9 mouse cellular contexts compared by ENCODE assay signal in genomic region chr17:35021163-35021808, GRCm38 (mm10). TPM values are rescaled to one million over a fixed set of nuclear protein-coding genes. Genes with fewer than 3 reads are reported as not detected.
DNase-seq lines count a peak whose midpoint lies in the region; ATAC-seq and TF ChIP-seq lines count a peak whose summit lies in the region.
"Had no signal": no experiment of that assay in that cellular context is flagged by ENCODE, and none has a peak within 500 bp of the region (broad histone marks: within the 10 kb centered on the region; RNA-seq: fewer than 3 reads in every experiment).

No protein-coding gene starts in this region.

- H3K4me2 ChIP-seq in forebrain, embryonic 14.5 days (ENCODE audit: low read length) = 0 out of 2 replicates have a peak overlapping the region, but pooled peaks have one; percentile 5

- peaks cover 5% of the 10 kb centered on the region for H3K4me1 ChIP-seq in ES-Bruce4 (ENCODE audit: control insufficient read depth, insufficient read depth, low read length)
- peaks cover 7% of the 10 kb centered on the region for H3K4me1 ChIP-seq in forebrain, embryonic 14.5 days (ENCODE audit: control insufficient read depth, insufficient read depth, low read length)
- H3K4me1 ChIP-seq in thymus, adult 2 months (replicated peaks; ENCODE audit: control insufficient read depth, insufficient read depth, low read length) = peaks cover 18% of the 10 kb centered on the region

- H3K27ac ChIP-seq in ES-Bruce4 (ENCODE audit: insufficient read depth, low read length) = no peak overlapping the region
- no peak overlapping the region for H3K27ac ChIP-seq in forebrain, embryonic 14.5 days (ENCODE audit: low read depth, low read length)
- H3K27ac ChIP-seq in thymus, adult 2 months (ENCODE audit: control insufficient read depth, insufficient read depth, low read length) = no peak overlapping the region
- H3K27ac ChIP-seq: macrophage had no signal

- ATAC-seq in cerebellum, adult (ENCODE audit: insufficient number of reproducible peaks, low FRiP score, low TSS enrichment) = 0 out of 2 replicates have a peak, but pooled peaks have one; percentile 34
- peak; percentile 72 for ATAC-seq in forebrain, embryonic 14.5 days

- H3K9me3 ChIP-seq in ES-Bruce4 (replicated peaks; ENCODE audit: control insufficient read depth, insufficient read depth, low read length, poor library complexity, severe bottlenecking) = no peaks in the 10 kb centered on the region
- no peaks in the 10 kb centered on the region for H3K9me3 ChIP-seq in forebrain, embryonic 14.5 days (replicated peaks; ENCODE audit: control insufficient read depth, low read length)

- TF ChIP-seq EP300 in ES-Bruce4 (IDR thresholded peaks at IDR 0.05; ENCODE audit: insufficient read depth, low read depth, low read length) = peak; percentile 17; the same call in 1 of the 2 replicates

- H3K9ac ChIP-seq in ES-Bruce4 (ENCODE audit: low read depth, poor library complexity, severe bottlenecking) = no peak overlapping the region
- H3K9ac ChIP-seq in forebrain, embryonic 14.5 days (ENCODE audit: low read length) = no peak overlapping the region; the same call in 1 of the 2 replicates

- no peaks in the 10 kb centered on the region for H3K27me3 ChIP-seq in ES-Bruce4 (ENCODE audit: control insufficient read depth, insufficient read depth, low read length, poor library complexity, severe bottlenecking)
- H3K27me3 ChIP-seq in forebrain, embryonic 14.5 days (replicated peaks; ENCODE audit: control insufficient read depth, insufficient read depth, low read length) = no peaks in the 10 kb centered on the region
- no peaks in the 10 kb centered on the region for H3K27me3 ChIP-seq in thymus, adult 2 months (ENCODE audit: control insufficient read depth, insufficient read depth, low read length)

- TF ChIP-seq CTCF in ES-Bruce4 (IDR thresholded peaks at IDR 0.05; ENCODE audit: low read depth, low read length) = peak; percentile 99
- peak; percentile 98 for TF ChIP-seq CTCF in thymus, adult 2 months (IDR thresholded peaks at IDR 0.05; ENCODE audit: borderline replicate concordance, control insufficient read depth, extremely low read depth, insufficient read depth, low read length, poor library complexity)

- no peak for TF ChIP-seq POLR2A in ES-Bruce4 (IDR thresholded peaks at IDR 0.05; ENCODE audit: insufficient read depth, low read length)
- no peak for TF ChIP-seq POLR2A in thymus, adult 2 months (IDR thresholded peaks at IDR 0.05; ENCODE audit: control insufficient read depth, extremely low read depth, insufficient read depth, low read length, poor library complexity)

- H3K36me3 ChIP-seq in ES-Bruce4 (ENCODE audit: control insufficient read depth, insufficient read depth, low read length, poor library complexity, severe bottlenecking) = no peaks in the 10 kb centered on the region
- peaks cover 11% of the 10 kb centered on the region for H3K36me3 ChIP-seq in forebrain, embryonic 14.5 days (ENCODE audit: control insufficient read depth, insufficient read depth, low read length)
- H3K36me3 ChIP-seq in thymus, adult 2 months (ENCODE audit: control insufficient read depth, insufficient read depth, low read length) = no peaks in the 10 kb centered on the region

- peak; percentile 81 for DNase-seq in forebrain, embryonic 14.5 days (ENCODE audit: low spot score)
- peak; percentile 89 to 94 for DNase-seq in heart, postnatal 14 days
- DNase-seq in layer of hippocampus, adult 18-20 months (ENCODE audit: low spot score in 2 of 2) = peak; percentile 71 to 92
- peak; percentile 85 to 88 for DNase-seq in lung, adult 18-20 months
- peak; percentile 65 for DNase-seq in ovary, adult 18-20 months (ENCODE audit: low spot score)
- DNase-seq in thymus, adult 2 months = peak; percentile 94

- 6% methylated on average over 17 of the region's 17 CpGs for WGBS in forebrain, embryonic 14.5 days
- 31% methylated on average over 17 of the region's 17 CpGs for WGBS in thymus, adult 2 months

- intact Hi-C loops in heart, postnatal 14 days (cut with DNase I) = loop anchor here (1.0 to 2.0 kb wide), 2 partner anchors 58 to 85 kb away; partner anchors contain the start of gene Ly6g6d

- peak overlapping the region; percentile 18; the same call in 1 of the 2 replicates for H3K4me3 ChIP-seq in ES-Bruce4 (ENCODE audit: low read depth, low read length)
- no peak overlapping the region for H3K4me3 ChIP-seq in forebrain, embryonic 14.5 days (ENCODE audit: low read depth, low read length)
- no peak overlapping the region for H3K4me3 ChIP-seq in thymus, adult 2 months (ENCODE audit: control insufficient read depth, insufficient read depth, low read length)

RNA-seq across cellular contexts. Expression of gene Vwa7, which starts 4.9 kb away (rescaled TPM):
- 0.30 and 0.33 TPM in 2 replicates for polyA plus RNA-seq in ES-Bruce4 (2011; ENCODE audit: insufficient read depth, insufficient read length, low read depth, missing spikeins)
- 0.05 and 0.11 TPM in 2 replicates for polyA plus RNA-seq in forebrain, embryonic 14.5 days (2014; fragmentation: Nextera tagmentation; extraction: Ambion mirVana)
- 1 to 10 TPM; 5.3 to 5.9 TPM for total RNA-seq in heart, postnatal 14 days (2021)
- under 1 TPM; 0.15 to 0.22 TPM for total RNA-seq in layer of hippocampus, adult 18-20 months (2021)
- 1.1 and 1.5 TPM in 2 replicates for polyA plus RNA-seq in thymus, adult 2 months (2012; rRNA removed)

RNA-seq across cellular contexts. Expression of gene Sapcd1, which starts 6.5 kb away (rescaled TPM):
- 1.7 and 3.9 TPM in 2 replicates for polyA plus RNA-seq in ES-Bruce4 (2011; ENCODE audit: insufficient read depth, insufficient read length, low read depth, missing spikeins)
- polyA plus RNA-seq in forebrain, embryonic 14.5 days (2014; fragmentation: Nextera tagmentation; extraction: Ambion mirVana) = 2.9 and 6.2 TPM in 2 replicates
- under 1 TPM; 0.34 to 0.48 TPM for total RNA-seq in heart, postnatal 14 days (2021)
- total RNA-seq in layer of hippocampus, adult 18-20 months (2021) = 1 to 10 TPM in 1 of 2 experiments, not detected in 1; 1.4 TPM
- 12.3 and 18.3 TPM in 2 replicates for polyA plus RNA-seq in thymus, adult 2 months (2012; rRNA removed)
- polyA plus RNA-seq: macrophage had no signal

RNA-seq across cellular contexts. Expression of gene Vars, which starts 20.5 kb away (rescaled TPM):
- 108 and 123 TPM in 2 replicates for polyA plus RNA-seq in ES-Bruce4 (2011; ENCODE audit: insufficient read depth, insufficient read length, low read depth, missing spikeins)
- 42.4 and 53.9 TPM in 2 replicates for polyA plus RNA-seq in forebrain, embryonic 14.5 days (2014; fragmentation: Nextera tagmentation; extraction: Ambion mirVana)
- 10 to 100 TPM; 24.5 to 26.0 TPM for total RNA-seq in heart, postnatal 14 days (2021)
- 10 to 100 TPM; 46.6 to 50.4 TPM for total RNA-seq in layer of hippocampus, adult 18-20 months (2021)
- 404 and 545 TPM in 2 replicates for polyA plus RNA-seq in thymus, adult 2 months (2012; rRNA removed)

RNA-seq across cellular contexts. Expression of gene Msh5, which starts 25.3 kb away (rescaled TPM):
- 6.7 and 7.4 TPM in 2 replicates for polyA plus RNA-seq in ES-Bruce4 (2011; ENCODE audit: insufficient read depth, insufficient read length, low read depth, missing spikeins)
- polyA plus RNA-seq in forebrain, embryonic 14.5 days (2014; fragmentation: Nextera tagmentation; extraction: Ambion mirVana) = 2.3 and 2.6 TPM in 2 replicates
- total RNA-seq in heart, postnatal 14 days (2021) = 1 to 10 TPM; 1.6 to 2.0 TPM
- 1 to 10 TPM; 1.5 to 1.6 TPM for total RNA-seq in layer of hippocampus, adult 18-20 months (2021)
- polyA plus RNA-seq in thymus, adult 2 months (2012; rRNA removed) = 15.5 and 20.0 TPM in 2 replicates

RNA-seq across cellular contexts. Expression of gene Clic1, which starts 28.5 kb away (rescaled TPM):
- polyA plus RNA-seq in ES-Bruce4 (2011; ENCODE audit: insufficient read depth, insufficient read length, low read depth, missing spikeins) = 173 and 182 TPM in 2 replicates
- polyA plus RNA-seq in forebrain, embryonic 14.5 days (2014; fragmentation: Nextera tagmentation; extraction: Ambion mirVana) = 28.3 and 37.3 TPM in 2 replicates
- 10 to 100 TPM; 61.6 to 72.9 TPM for total RNA-seq in heart, postnatal 14 days (2021)
- 1 to 10 TPM; 7.7 to 8.3 TPM for total RNA-seq in layer of hippocampus, adult 18-20 months (2021)
- 316 and 321 TPM in 2 replicates for polyA plus RNA-seq in thymus, adult 2 months (2012; rRNA removed)
